Mouse (Mus musculus): Measurements from ENCODE around the gene Rara. TPM values are rescaled to one million over a fixed set of nuclear protein-coding genes. Genes with fewer than 3 reads are reported as not detected.

Rara gene
- polyA plus RNA-seq, 1 experiment from 2014 or later = 17.3 TPM

- no peak for ATAC-seq (ENCODE audit: low FRiP score)
- Histone ChIP-seq H3K4me2 (peak overlapping the region; percentile 84), H3K9ac (replicated peaks) (0 out of 2 replicates have a peak overlapping the region, but pooled peaks have one; percentile 14), H3K27ac (replicated peaks) (no peak overlapping the region), H3K36me3 (no peaks in the 10 kb centered on the region), H3K4me3 (replicated peaks) (peak overlapping the region; percentile 71; the same call in 1 of the 2 replicates), H3K4me1 (peaks cover 85% of the 10 kb centered on the region), H3K9me3 (replicated peaks) (no peaks in the 10 kb centered on the region), H3K27me3 (replicated peaks) (no peaks in the 10 kb centered on the region)
- WGBS = 54% methylated on average over 15 of the region's 15 CpGs
Observed at GRCm38 (mm10) chr11:98939084-98939952, 11.7 kb downstream of the Rara start.

GRCm38 (mm10) chr11:98939953-98940641, 12.5 kb downstream of the Rara start:
- ATAC-seq (ENCODE audit: low FRiP score) = no peak
- no peaks in the 10 kb centered on the region for H3K9me3 ChIP-seq (replicated peaks)
- H3K4me1 ChIP-seq = peaks cover 93% of the 10 kb centered on the region
- H3K4me3 ChIP-seq (replicated peaks) = no peak overlapping the region
- H3K36me3 ChIP-seq = no peaks in the 10 kb centered on the region
- H3K27me3 ChIP-seq (replicated peaks) = no peaks in the 10 kb centered on the region
- peak overlapping the region; percentile 84 for H3K4me2 ChIP-seq
- H3K27ac ChIP-seq (replicated peaks) = 0 out of 2 replicates have a peak overlapping the region, but pooled peaks have one; percentile 51
- WGBS = 60% methylated on average over 11 of the region's 11 CpGs
- peak overlapping the region; percentile 17; the same call in 1 of the 2 replicates for H3K9ac ChIP-seq (replicated peaks)

- WGBS = 52% methylated on average over 3 of the region's 3 CpGs
Observed at GRCm38 (mm10) chr11:98940776-98941175, 13.2 kb downstream of the Rara start.

GRCm38 (mm10) chr11:98941341-98941825, 13.8 kb downstream of the Rara start:
- Histone ChIP-seq H3K9ac (replicated peaks) (peak overlapping the region; percentile 56), H3K4me3 (replicated peaks) (peak overlapping the region; percentile 52), H3K27ac (replicated peaks) (peak overlapping the region; percentile 90), H3K4me1 (peaks cover 92% of the 10 kb centered on the region), H3K36me3 (no peaks in the 10 kb centered on the region), H3K27me3 (replicated peaks) (no peaks in the 10 kb centered on the region), H3K4me2 (peak overlapping the region; percentile 84), H3K9me3 (replicated peaks) (no peaks in the 10 kb centered on the region)
- ATAC-seq (ENCODE audit: low FRiP score) = no peak
- WGBS = 1% methylated on average over 12 of the region's 12 CpGs

More at GRCm38 (mm10) chr11:98940776-98941175, 13.2 kb downstream of the Rara start:
- peaks cover 98% of the 10 kb centered on the region for H3K4me1 ChIP-seq
- H3K4me3 ChIP-seq (replicated peaks) = peak overlapping the region; percentile 52; the same call in 1 of the 2 replicates
- H3K4me2 ChIP-seq = peak overlapping the region; percentile 84
- H3K27me3 ChIP-seq (replicated peaks) = no peaks in the 10 kb centered on the region
- ATAC-seq (ENCODE audit: low FRiP score) = no peak
- peak overlapping the region; percentile 90 for H3K27ac ChIP-seq (replicated peaks)
- peak overlapping the region; percentile 56 for H3K9ac ChIP-seq (replicated peaks)
- no peaks in the 10 kb centered on the region for H3K9me3 ChIP-seq (replicated peaks)
- H3K36me3 ChIP-seq = no peaks in the 10 kb centered on the region

- ATAC-seq (ENCODE audit: low FRiP score) = peak; percentile 52
- peak overlapping the region; percentile 52 for H3K4me3 ChIP-seq (replicated peaks)
- peaks cover 86% of the 10 kb centered on the region for H3K4me1 ChIP-seq
- peak overlapping the region; percentile 84 for H3K4me2 ChIP-seq
- no peaks in the 10 kb centered on the region for H3K36me3 ChIP-seq
- no peaks in the 10 kb centered on the region for H3K27me3 ChIP-seq (replicated peaks)
- no peaks in the 10 kb centered on the region for H3K9me3 ChIP-seq (replicated peaks)
- peak overlapping the region; percentile 90 for H3K27ac ChIP-seq (replicated peaks)
- 2% methylated on average over 15 of the region's 15 CpGs for WGBS
- peak overlapping the region; percentile 56 for H3K9ac ChIP-seq (replicated peaks)
Observed at GRCm38 (mm10) chr11:98941826-98942550, 14.4 kb downstream of the Rara start.

- Histone ChIP-seq H3K9me3 (replicated peaks) (no peaks in the 10 kb centered on the region), H3K27me3 (replicated peaks) (no peaks in the 10 kb centered on the region), H3K4me1 (peaks cover 88% of the 10 kb centered on the region), H3K36me3 (no peaks in the 10 kb centered on the region), H3K4me2 (peak overlapping the region; percentile 84), H3K9ac (replicated peaks) (peak overlapping the region; percentile 56; the same call in 1 of the 2 replicates), H3K27ac (replicated peaks) (peak overlapping the region; percentile 90), H3K4me3 (replicated peaks) (peak overlapping the region; percentile 52)
- ATAC-seq (ENCODE audit: low FRiP score) = no peak
- 38% methylated on average over 3 of the region's 3 CpGs for WGBS
Observed at GRCm38 (mm10) chr11:98942555-98942922, 14.9 kb downstream of the Rara start.

- no peaks in the 10 kb centered on the region for H3K9me3 ChIP-seq (replicated peaks)
- no peak; the same call in 1 of the 2 replicates for ATAC-seq (ENCODE audit: low FRiP score)
- WGBS = 52% methylated on average over 8 of the region's 8 CpGs
- peak overlapping the region; percentile 90 for H3K27ac ChIP-seq (replicated peaks)
- H3K36me3 ChIP-seq = no peaks in the 10 kb centered on the region
- peaks cover 88% of the 10 kb centered on the region for H3K4me1 ChIP-seq
- peak overlapping the region; percentile 56; the same call in 1 of the 2 replicates for H3K9ac ChIP-seq (replicated peaks)
- no peak overlapping the region for H3K4me3 ChIP-seq (replicated peaks)
- H3K4me2 ChIP-seq = peak overlapping the region; percentile 84
- no peaks in the 10 kb centered on the region for H3K27me3 ChIP-seq (replicated peaks)
Observed at GRCm38 (mm10) chr11:98942923-98943641, 15.5 kb downstream of the Rara start.

- Histone ChIP-seq H3K4me3 (replicated peaks) (no peak overlapping the region), H3K4me2 (peak overlapping the region; percentile 84), H3K9me3 (replicated peaks) (no peaks in the 10 kb centered on the region), H3K9ac (replicated peaks) (no peak overlapping the region; the same call in 1 of the 2 replicates), H3K36me3 (no peaks in the 10 kb centered on the region), H3K27me3 (replicated peaks) (no peaks in the 10 kb centered on the region), H3K4me1 (peaks cover 83% of the 10 kb centered on the region), H3K27ac (replicated peaks) (peak overlapping the region; percentile 90)
- WGBS = 31% methylated on average over 14 of the region's 14 CpGs
- ATAC-seq (ENCODE audit: low FRiP score) = no peak
Observed at GRCm38 (mm10) chr11:98943741-98944461, 16.3 kb downstream of the Rara start.

GRCm38 (mm10) chr11:98944897-98945604, 17.4 kb downstream of the Rara start:
- H3K9me3 ChIP-seq (replicated peaks) = no peaks in the 10 kb centered on the region
- H3K4me1 ChIP-seq = peaks cover 82% of the 10 kb centered on the region
- no peak for ATAC-seq (ENCODE audit: low FRiP score)
- H3K27ac ChIP-seq (replicated peaks) = 0 out of 2 replicates have a peak overlapping the region, but pooled peaks have one; percentile 15
- 50% methylated on average over 11 of the region's 11 CpGs for WGBS
- H3K9ac ChIP-seq (replicated peaks) = no peak overlapping the region
- H3K27me3 ChIP-seq (replicated peaks) = no peaks in the 10 kb centered on the region
- no peak overlapping the region for H3K4me3 ChIP-seq (replicated peaks)
- H3K4me2 ChIP-seq = no peak overlapping the region
- H3K36me3 ChIP-seq = no peaks in the 10 kb centered on the region

- Histone ChIP-seq H3K36me3 (0 out of 2 replicates have a peak, but pooled peaks cover 1% of the 10 kb centered on the region), H3K27me3 (replicated peaks) (no peaks in the 10 kb centered on the region), H3K27ac (replicated peaks) (no peak overlapping the region), H3K9me3 (replicated peaks) (no peaks in the 10 kb centered on the region), H3K9ac (replicated peaks) (no peak overlapping the region), H3K4me2 (no peak overlapping the region), H3K4me3 (replicated peaks) (no peak overlapping the region), H3K4me1 (peaks cover 82% of the 10 kb centered on the region)
- 68% methylated on average over 3 of the region's 3 CpGs for WGBS
- no peak for ATAC-seq (ENCODE audit: low FRiP score)
Observed at GRCm38 (mm10) chr11:98945605-98945977, 18.0 kb downstream of the Rara start.

Measured in neural tube, embryonic 15.5 days (tissue).